Mouse (Mus musculus) CD8-positive naive resting alpha-beta T cell, adult 2 months (primary cell): ENCODE measurements at regions not wholly inside any gene's neighbourhood (a gene's known extent, or its start where the extent isn't known, plus 50 kb on each side); places are given as distances from the start of the nearest gene placed in this dataset.

Source experiments
- DNase-seq, 2 experiments: peaks; one replicate each; pipeline ENCODE4 v3.0.0; 2022; ENCODE audit warnings: low read depth in 2 of 2, low spot score in 2 of 2

GRCm38 (mm10) chr6:94818220-94818619 is 118.3 kb upstream of the Lrig1 start:
- no peak for DNase-seq

DNA sequence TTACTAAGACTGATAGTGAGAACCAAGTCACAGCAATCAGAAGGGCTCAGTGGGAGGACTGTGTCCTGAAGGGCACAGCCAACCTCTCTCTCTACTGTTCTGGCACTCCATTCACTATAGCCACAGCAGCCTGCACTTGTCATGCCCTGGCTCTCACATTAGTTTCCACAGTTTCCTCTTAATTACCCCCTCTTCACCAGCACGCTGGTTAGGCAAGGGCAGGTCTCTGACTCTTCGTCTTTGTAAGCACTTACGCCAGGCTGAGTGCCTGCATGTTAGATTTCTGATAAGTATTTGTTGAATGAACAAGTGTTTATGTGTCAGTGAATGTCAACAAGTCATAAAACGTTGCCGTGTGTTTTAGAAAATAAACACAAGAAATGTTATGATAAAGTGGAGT is 116.2 kb upstream of the Lrig1 start:
- DNase-seq = no peak

- no peak for DNase-seq
These were observed 114.8 kb upstream of the Lrig1 start for GRCm38 (mm10) chr6:94814711-94815110.

DNA sequence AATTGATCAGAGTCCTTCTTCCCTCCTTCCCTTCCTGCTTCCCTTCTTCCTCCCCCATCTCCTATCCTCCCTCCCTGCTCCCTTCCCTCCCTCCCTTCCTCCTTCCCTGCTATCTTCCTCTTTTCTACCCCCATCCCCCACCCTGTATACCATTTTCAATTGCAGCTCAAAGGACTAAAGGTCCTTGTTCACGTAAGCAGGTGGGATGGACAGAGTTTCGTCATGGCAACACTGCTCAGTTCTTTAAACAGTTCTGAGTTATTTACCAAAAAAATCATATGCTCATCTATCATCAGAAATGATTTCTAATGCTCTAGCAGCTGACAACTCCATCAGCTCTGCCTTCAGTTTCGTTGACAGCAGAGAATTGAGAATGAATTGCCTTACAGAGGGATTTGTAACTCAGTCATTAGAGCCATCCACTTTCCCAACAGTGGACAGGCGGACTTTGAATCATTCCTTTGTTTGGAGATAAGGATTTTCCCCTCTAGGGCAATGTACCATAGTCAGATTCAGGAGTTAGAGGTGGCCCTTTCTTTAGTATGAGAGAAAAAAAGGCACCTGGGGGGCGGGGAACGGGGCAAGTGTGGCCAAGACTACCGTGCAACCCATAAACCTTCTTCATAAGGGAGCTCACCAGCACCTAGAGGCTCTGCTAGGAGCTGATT is 113.7 kb upstream of the Lrig1 start:
- DNase-seq = no peak

DNA sequence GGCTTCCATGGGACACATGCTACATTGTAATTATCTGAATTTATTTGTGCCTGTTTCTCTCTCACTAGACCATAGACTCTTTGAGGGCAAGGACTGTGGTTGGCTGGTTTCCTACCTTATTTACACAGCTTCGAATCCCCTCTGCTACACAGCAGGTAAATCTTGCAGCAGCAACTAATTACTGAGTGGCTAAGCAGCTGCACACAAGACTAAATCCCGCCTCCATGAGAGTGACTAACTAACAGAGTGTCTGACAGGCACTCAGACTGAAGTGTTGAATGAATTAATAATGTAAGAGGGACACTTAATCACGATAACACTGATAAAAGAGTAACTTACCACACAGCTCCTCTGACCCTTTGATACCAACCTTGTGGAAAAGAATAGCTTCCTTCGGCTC is 111.9 kb upstream of the Lrig1 start:
- no peak for DNase-seq

DNA sequence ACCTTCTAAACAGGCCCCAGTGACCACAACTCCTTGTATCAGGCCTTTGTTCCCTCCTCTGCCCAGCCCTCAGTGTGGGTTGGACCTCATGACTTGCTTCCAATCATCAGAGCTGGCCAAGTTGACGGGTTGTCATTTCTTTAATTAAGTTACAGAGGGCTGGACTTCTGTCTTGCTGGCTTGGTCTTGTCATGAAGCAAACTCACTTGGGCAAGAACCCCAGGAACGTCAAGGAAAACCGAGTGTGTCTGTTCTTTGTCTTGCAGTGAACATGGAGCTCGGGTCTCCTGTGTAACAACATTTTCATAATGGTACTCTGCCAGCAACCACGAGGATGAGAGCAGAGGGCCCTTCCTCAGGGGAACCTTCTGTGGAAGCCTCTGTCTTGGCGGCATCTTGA is 107.3 kb upstream of the Lrig1 start:
- no peak for DNase-seq

GRCm38 (mm10) chr6:94806481-94807160 is 106.7 kb upstream of the Lrig1 start:
- no peak for DNase-seq

DNA sequence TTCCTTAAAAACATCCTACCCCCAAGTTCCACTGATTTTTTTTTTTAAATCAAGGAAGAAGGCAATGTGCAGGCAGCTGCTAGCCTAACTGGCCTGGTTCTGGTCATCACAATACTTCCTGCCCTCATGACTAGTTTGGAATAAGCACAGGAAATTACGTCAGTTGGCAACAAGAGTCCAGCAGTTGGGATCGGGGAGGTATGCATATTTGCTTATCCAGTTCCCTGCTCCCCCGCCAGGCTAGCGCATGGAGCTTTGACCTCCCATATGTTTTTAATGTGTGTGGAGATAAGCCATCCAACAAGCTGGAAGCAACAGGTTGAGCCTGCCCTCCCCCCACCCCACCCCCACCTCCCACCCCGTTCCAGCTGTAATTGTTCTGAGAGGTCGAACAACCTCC is 105.7 kb upstream of the Lrig1 start:
- no peak for DNase-seq

DNA sequence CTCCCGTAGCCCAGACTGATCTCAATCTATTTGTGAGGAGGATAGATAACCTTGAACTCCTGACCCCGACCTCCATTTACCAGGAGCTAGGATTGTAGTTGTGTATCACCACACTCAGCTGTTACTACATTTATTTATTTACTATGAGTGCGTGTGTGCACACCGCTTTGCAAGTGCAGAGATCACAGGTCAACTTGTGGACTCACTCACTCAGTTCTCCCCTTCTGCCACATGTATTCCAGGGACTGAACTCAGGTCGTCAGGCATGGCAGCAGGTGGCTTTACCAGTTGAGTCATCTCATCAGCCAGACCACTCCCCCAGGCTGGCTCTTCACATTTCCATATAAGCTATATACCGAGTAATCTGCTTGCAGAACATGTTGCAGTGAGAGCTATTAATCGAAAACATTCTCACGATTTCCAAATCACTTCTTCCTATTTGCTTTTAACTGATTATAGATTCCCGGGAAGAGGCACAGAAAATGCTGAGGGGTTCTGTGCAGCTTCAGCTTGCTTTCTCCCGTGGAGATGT is 104.4 kb upstream of the Lrig1 start:
- DNase-seq = no peak

- no peak for DNase-seq
These were observed 101.1 kb upstream of the Lrig1 start for GRCm38 (mm10) chr6:94801039-94801438.

DNA sequence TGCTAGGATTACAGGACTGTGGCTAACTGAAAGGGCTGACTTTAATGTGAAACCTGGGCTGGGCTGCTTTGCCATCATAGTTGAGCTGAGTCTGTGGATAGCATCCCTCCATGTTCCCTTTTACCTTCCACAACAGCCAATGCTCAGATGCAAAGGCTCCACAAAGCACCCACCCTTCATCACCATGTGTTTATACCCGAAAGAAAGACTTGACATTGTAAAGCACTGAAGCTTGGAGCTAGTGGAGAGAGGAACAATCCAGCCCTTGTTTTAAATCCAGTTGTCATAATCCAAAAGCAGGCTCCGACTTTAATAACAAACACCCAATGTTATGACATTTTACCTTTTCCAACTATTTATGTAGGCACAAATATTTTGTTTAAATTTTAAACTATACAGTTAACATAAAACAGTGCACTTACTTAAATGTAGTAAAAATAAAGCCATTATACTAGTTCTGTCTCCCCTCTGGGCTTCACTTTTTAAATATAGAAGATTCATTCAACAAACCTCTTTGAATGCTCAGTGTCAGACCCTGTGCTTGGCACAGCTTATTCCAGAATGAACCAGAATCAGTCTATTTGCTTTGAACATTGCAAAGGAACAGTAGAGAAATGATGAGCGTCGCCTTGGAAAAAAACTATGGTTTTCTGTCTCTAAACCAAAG is 98.7 kb upstream of the Lrig1 start:
- no peak for DNase-seq

DNA sequence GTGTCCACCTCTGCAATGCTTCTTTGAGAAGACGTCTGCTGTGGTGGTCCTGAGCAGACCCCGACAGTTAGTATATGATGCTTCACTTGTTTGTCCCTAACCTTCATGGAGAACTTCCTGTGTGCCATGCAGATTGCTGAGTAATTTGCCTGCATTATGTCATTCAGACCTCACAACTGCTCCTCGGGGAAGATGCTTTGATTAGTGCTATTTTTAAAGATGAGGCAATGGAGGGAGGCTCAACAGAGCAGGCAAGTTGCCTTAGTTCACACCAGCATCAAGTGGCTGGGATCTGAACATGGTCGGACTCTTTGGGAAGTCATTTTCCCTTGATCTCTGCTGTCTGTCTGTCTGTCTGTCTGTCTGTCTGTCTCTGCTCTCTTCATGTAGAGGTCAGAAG is 95.5 kb upstream of the Lrig1 start:
- DNase-seq = no peak

DNA sequence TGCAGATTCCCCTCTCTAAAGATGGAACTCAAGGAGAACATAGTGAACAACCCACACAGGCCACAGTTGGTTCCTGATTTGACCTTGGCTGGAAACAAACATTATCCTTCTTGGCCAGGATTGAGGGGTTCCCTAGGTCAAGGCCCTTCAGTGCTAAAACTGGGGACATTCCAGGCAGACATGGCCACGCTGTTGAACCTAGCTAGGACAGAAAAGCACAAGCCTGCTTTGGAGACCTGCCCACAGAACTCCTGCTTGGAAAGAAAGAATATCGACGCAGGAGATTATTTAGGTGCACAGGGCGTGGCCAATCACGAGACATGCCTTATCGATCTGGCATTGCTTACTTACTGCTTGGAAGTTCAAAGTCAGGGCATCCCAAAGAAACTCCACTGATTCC is 93.6 kb upstream of the Lrig1 start:
- DNase-seq = no peak

- DNase-seq = no peak
These were observed 92.4 kb upstream of the Lrig1 start for GRCm38 (mm10) chr6:94792312-94792711.

GRCm38 (mm10) chr6:94789308-94789763 is 89.4 kb upstream of the Lrig1 start:
- DNase-seq = no peak

DNA sequence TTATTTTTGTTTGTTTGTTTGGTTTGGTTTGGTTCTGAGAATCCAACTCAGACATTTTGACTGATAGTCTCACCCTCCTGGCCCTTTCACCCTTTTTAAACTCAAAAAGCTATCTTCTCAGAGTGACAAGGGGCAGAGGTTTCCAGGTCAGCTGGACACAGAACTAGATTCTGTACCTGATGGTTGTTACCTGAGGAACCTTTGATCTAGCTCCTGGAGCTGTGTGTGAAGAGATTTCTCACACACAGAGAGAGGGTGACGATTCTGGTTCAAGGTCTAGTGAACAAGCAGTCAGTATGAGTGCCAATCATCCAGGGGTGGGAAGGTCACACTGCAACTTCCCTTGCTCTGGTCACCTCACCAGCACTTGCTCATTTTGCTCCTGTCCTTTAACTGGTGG is 83.5 kb upstream of the Lrig1 start:
- no peak for DNase-seq

DNA sequence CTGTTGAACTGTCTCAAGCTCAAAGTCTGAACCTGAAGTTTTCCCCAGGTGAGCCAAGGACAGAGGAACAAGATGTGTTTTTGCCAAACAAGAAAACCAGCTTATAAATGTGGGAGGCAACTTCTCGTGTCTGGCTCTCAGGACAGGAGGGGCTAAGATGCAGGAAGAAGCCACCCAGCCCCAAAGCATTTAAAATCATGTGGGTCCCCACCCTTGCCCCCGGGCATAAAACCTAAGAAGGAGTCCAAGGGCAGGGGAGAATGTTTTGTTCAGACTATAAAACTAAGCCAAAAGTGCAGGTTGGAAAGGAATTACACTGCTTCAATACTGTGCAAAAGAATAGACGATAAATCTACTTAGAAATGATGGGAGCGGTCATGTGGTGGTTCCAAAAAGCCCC is 80.7 kb upstream of the Lrig1 start:
- no peak for DNase-seq

DNA sequence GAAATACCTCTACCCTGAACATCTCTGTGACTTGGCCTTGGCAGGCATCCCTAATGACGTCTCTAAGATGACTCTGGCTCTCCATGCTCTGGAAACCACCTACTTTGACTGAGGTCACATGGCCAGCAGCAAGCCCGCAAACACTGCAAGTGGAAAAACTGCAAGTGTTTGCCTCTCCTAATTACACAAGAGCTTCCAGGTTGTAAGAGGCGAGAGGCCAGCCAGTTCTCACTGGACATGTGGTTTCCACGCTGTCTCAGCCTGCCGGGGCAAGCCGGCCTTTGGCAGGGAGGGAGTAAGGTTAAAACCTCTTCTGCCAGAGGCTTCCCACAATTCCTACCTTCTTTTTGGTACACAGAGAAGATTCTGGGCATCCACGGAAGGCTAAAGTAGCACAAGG is 79.9 kb upstream of the Lrig1 start:
- DNase-seq = no peak

- DNase-seq = no peak
These were observed 79.3 kb upstream of the Lrig1 start for GRCm38 (mm10) chr6:94779213-94779612.

- DNase-seq = no peak
These were observed 78.8 kb upstream of the Lrig1 start for GRCm38 (mm10) chr6:94778797-94779196.

GRCm38 (mm10) chr6:94776585-94776984 is 76.6 kb upstream of the Lrig1 start:
- no peak for DNase-seq

DNA sequence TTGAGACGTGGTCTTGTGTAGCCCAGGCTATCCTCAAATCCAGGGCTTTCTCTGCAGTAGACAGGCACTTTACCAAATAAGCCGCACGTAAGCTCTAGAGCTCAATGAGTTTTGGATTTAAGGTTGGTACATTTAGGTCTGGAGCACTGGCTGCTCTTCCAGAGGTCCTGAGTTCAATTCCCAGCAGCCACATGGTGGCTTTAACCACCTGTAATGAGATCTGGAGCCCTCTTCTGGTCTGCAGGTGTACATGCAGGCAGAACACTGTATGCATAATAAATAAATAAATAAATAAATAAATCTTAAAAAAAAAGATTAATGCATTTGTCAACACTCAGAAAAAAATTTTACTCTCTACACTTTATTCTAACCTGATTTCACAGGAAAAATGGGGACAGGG is 74.9 kb upstream of the Lrig1 start:
- no peak for DNase-seq
